Mouse (Mus musculus): ENCODE measurements around the gene Spo11. TPM values are rescaled to one million over a fixed set of nuclear protein-coding genes. Genes with fewer than 3 reads are reported as not detected.

Spo11 gene
- polyA plus RNA-seq, 1 experiment from 2014 or later: 0.47 TPM

DNA sequence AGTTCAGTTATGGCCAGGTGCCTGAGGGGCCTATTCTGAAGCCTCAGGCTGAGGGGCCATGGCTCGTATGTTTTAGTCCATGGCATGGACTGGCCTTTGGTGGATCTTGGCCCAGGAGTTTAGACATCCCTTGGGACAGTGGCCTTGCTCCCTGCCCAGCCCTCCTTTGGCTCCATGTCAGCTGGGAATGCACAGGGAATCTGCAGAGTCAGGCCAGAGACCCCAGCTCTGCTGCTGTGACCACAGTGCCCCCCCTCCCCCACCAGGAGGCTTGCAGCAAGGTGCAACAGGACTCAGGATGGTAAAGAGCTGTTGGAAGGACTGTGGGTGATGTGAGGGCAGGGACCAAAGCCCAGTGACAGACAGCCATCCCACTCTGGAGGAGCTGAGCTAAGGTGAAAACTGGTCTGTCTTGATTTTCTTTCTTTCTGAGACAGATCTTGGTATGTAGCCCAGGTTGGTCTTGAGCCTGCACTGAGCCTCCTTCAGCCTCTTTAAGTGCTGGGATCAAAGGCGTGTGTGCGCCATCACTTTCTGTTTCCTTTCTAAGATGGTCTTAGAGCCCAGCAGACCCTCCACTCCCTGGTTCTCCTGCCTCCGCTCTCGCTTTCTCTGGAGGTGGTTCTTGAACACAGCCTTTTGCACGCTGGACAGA, 49.8 kb downstream of the Spo11 start:
- H3K4me2 ChIP-seq (ENCODE audit: low read depth, low read length, severe bottlenecking): no peak overlapping the region
- H3K9me3 ChIP-seq (ENCODE audit: control insufficient read depth, low read length): no peaks in the 10 kb centered on the region
- WGBS: 92% methylated on average over 6 of the region's 6 CpGs
- no peak overlapping the region for H3K27ac ChIP-seq (ENCODE audit: low read depth, low read length)
- ATAC-seq (replicated peaks; ENCODE audit: low FRiP score) (no peak), DNase-seq (ENCODE audit: low spot score) (peak; percentile 51)
- H3K4me3 ChIP-seq (ENCODE audit: low read depth, low read length): no peak overlapping the region
- H3K4me1 ChIP-seq (replicated peaks; ENCODE audit: control insufficient read depth, insufficient read depth, low read length): peaks cover 18% of the 10 kb centered on the region
- H3K36me3 ChIP-seq (ENCODE audit: control insufficient read depth, insufficient read depth, low read length): peaks cover 9% of the 10 kb centered on the region; the same call in 1 of the 2 replicates
- H3K9ac ChIP-seq (ENCODE audit: low read length): no peak overlapping the region
- H3K27me3 ChIP-seq (ENCODE audit: control insufficient read depth, insufficient read depth, low read length): no peaks in the 10 kb centered on the region

DNA sequence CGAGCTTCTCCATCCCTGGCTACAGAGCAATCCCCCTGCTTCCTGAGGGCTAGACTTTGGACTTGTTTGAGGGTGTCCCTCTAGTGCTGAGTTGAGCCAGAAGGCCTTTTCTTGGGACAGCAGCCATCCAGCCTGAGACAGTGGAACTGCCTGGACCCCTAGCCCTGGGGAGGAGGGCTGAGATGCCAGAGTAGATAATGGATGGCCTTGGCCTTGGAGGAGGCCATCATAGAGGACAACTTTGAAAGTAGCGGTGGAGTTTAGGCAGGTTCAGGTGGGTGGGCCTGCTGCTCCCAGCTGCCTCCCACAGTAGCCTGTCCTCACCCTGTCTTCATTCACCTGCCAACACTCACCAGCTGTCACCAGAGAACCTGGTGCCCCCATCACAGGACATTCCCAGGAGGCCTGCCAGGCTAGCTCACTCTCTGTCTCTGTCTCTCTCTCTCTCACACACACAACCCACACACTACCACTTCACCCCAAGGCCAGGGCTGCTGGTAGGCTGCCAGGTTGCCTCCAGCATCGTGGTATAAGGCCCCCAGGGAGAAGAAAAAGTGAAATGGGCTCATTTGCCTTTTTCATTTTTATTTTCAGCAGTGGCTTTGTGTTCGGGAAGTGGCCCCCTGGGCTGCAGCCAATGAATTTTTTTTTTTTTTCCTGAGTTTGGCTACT, 50.5 kb downstream of the Spo11 start:
- no peak for DNase-seq (ENCODE audit: low spot score)
- Histone ChIP-seq H3K4me3 (ENCODE audit: low read depth, low read length) (no peak overlapping the region), H3K27me3 (ENCODE audit: control insufficient read depth, insufficient read depth, low read length) (no peaks in the 10 kb centered on the region), H3K36me3 (ENCODE audit: control insufficient read depth, insufficient read depth, low read length) (peaks cover 9% of the 10 kb centered on the region; the same call in 1 of the 2 replicates), H3K27ac (ENCODE audit: low read depth, low read length) (no peak overlapping the region), H3K9ac (ENCODE audit: low read length) (no peak overlapping the region), H3K9me3 (ENCODE audit: control insufficient read depth, low read length) (no peaks in the 10 kb centered on the region), H3K4me2 (ENCODE audit: low read depth, low read length, severe bottlenecking) (no peak overlapping the region), H3K4me1 (replicated peaks; ENCODE audit: control insufficient read depth, insufficient read depth, low read length) (peaks cover 17% of the 10 kb centered on the region)
- WGBS: 82% methylated on average over 4 of the region's 4 CpGs
- no peak for ATAC-seq (replicated peaks; ENCODE audit: low FRiP score)

- Histone ChIP-seq H3K9me3 (ENCODE audit: control insufficient read depth, low read length) (no peaks in the 10 kb centered on the region), H3K4me2 (ENCODE audit: low read depth, low read length, severe bottlenecking) (no peak overlapping the region), H3K4me3 (ENCODE audit: low read depth, low read length) (no peak overlapping the region), H3K36me3 (ENCODE audit: control insufficient read depth, insufficient read depth, low read length) (peaks cover 10% of the 10 kb centered on the region; the same call in 1 of the 2 replicates), H3K27ac (ENCODE audit: low read depth, low read length) (no peak overlapping the region), H3K4me1 (replicated peaks; ENCODE audit: control insufficient read depth, insufficient read depth, low read length) (peaks cover 11% of the 10 kb centered on the region), H3K27me3 (ENCODE audit: control insufficient read depth, insufficient read depth, low read length) (no peaks in the 10 kb centered on the region), H3K9ac (ENCODE audit: low read length) (no peak overlapping the region)
- DNase-seq (ENCODE audit: low spot score) (no peak), ATAC-seq (replicated peaks; ENCODE audit: low FRiP score) (no peak)
- WGBS: 93% methylated on average over 3 of the region's 3 CpGs
Measured at GRCm38 (mm10) chr2:173028508-173029031, 51.1 kb downstream of the Spo11 start.

DNA sequence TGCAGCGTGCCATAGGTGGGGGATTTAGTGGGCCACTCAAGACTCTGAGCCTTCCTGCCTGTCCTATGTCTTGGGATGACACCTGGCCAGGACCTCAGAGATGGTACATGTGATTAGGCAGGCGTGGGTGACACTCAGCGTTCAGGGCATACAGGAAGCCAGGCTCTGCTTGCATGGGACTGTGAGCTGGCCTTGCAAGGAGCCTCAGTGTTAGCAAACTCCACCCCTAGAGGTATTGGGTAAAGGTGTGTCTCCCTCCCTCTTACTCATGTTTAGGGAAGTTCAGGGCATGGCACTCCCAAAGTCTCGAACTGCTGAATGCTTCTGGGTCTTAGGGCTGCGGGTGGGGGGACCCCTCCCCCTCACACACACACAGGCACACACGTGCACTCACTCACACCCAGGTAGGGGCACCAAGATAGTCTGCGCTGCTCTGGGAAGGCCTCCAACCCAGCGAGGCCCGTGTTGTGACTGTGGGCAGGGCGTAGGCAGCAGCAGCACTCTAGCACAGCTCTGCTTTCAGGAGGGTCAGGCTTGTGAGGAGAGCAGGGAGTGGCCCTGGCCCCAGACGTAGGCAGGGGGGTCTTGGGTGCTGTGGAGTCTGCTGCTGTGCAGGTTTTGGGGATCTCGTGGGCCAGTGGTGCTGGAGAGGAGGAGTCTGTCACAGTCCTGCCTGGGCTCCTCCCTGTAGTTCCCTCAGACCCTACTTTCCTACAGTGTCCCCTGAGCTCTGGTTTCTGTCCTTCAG, 53.3 kb downstream of the Spo11 start:
- peaks cover 15% of the 10 kb centered on the region; the same call in 1 of the 2 replicates for H3K36me3 ChIP-seq (ENCODE audit: control insufficient read depth, insufficient read depth, low read length)
- H3K4me3 ChIP-seq (ENCODE audit: low read depth, low read length): no peak overlapping the region
- ATAC-seq (replicated peaks; ENCODE audit: low FRiP score): no peak
- H3K4me1 ChIP-seq (replicated peaks; ENCODE audit: control insufficient read depth, insufficient read depth, low read length): no peaks in the 10 kb centered on the region
- no peaks in the 10 kb centered on the region for H3K27me3 ChIP-seq (ENCODE audit: control insufficient read depth, insufficient read depth, low read length)
- H3K4me2 ChIP-seq (ENCODE audit: low read depth, low read length, severe bottlenecking): no peak overlapping the region
- DNase-seq (ENCODE audit: low spot score): no peak
- no peak overlapping the region for H3K9ac ChIP-seq (ENCODE audit: low read length)
- WGBS: 81% methylated on average over 12 of the region's 12 CpGs
- H3K27ac ChIP-seq (ENCODE audit: low read depth, low read length): no peak overlapping the region
- H3K9me3 ChIP-seq (ENCODE audit: control insufficient read depth, low read length): no peaks in the 10 kb centered on the region

DNA sequence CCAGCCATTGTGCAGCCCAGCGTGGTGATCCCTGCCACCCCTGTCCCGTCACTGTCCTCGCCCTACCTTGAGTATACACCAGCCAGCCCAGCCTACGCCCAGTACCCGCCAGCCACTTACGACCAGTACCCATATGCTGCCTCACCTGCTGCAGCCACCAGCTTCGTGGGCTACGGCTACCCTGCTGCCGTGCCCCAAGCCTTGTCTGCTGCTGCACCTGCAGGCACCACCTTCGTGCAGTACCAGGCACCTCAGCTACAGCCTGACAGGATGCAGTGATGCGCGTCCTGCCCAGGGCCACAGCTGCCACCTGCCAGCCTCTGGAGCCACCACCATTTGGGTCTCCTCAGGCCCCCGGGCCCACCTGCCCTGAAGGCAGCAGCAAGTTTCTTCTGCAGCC, 56.0 kb downstream of the Spo11 start:
- WGBS: 97% methylated on average over 13 of the region's 13 CpGs
- Histone ChIP-seq H3K4me3 (ENCODE audit: low read depth, low read length) (no peak overlapping the region), H3K9me3 (ENCODE audit: control insufficient read depth, low read length) (no peaks in the 10 kb centered on the region), H3K36me3 (ENCODE audit: control insufficient read depth, insufficient read depth, low read length) (peaks cover 13% of the 10 kb centered on the region; the same call in 1 of the 2 replicates), H3K9ac (ENCODE audit: low read length) (no peak overlapping the region), H3K4me1 (replicated peaks; ENCODE audit: control insufficient read depth, insufficient read depth, low read length) (no peaks in the 10 kb centered on the region), H3K27me3 (ENCODE audit: control insufficient read depth, insufficient read depth, low read length) (no peaks in the 10 kb centered on the region), H3K4me2 (ENCODE audit: low read depth, low read length, severe bottlenecking) (no peak overlapping the region), H3K27ac (ENCODE audit: low read depth, low read length) (no peak overlapping the region)
- no peak for DNase-seq (ENCODE audit: low spot score)
- no peak for ATAC-seq (replicated peaks; ENCODE audit: low FRiP score)

DNA sequence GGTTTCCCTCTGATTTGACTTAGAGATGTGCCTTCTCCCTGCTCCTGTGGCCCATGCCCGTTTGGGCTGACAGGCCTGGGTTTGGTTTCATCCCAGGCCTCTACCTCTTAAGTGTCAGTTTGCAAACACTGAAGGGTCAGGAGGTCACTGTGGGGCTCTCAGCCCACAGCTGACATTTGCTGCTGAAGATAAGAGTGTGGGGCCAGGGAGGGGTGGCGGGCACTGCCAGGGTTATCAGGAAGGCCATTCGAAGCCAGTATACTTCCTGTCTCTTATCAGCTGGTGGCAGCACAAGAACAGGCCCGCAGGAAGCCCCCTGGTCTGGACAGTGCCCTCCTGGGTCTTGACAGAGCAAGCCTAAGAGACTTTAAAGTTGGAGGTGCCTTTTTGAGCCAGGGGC, 57.5 kb downstream of the Spo11 start:
- H3K9me3 ChIP-seq (ENCODE audit: control insufficient read depth, low read length): no peaks in the 10 kb centered on the region
- H3K27ac ChIP-seq (ENCODE audit: low read depth, low read length): no peak overlapping the region
- WGBS: 83% methylated on average over 4 of the region's 4 CpGs
- H3K4me1 ChIP-seq (replicated peaks; ENCODE audit: control insufficient read depth, insufficient read depth, low read length): no peaks in the 10 kb centered on the region
- no peak overlapping the region for H3K9ac ChIP-seq (ENCODE audit: low read length)
- no peak for ATAC-seq (replicated peaks; ENCODE audit: low FRiP score)
- peaks cover 13% of the 10 kb centered on the region; the same call in 1 of the 2 replicates for H3K36me3 ChIP-seq (ENCODE audit: control insufficient read depth, insufficient read depth, low read length)
- no peaks in the 10 kb centered on the region for H3K27me3 ChIP-seq (ENCODE audit: control insufficient read depth, insufficient read depth, low read length)
- H3K4me3 ChIP-seq (ENCODE audit: low read depth, low read length): no peak overlapping the region
- DNase-seq (ENCODE audit: low spot score): no peak
- no peak overlapping the region for H3K4me2 ChIP-seq (ENCODE audit: low read depth, low read length, severe bottlenecking)

GRCm38 (mm10) chr2:173035653-173036052, 58.2 kb downstream of the Spo11 start:
- Histone ChIP-seq H3K4me3 (ENCODE audit: low read depth, low read length) (no peak overlapping the region), H3K9me3 (ENCODE audit: control insufficient read depth, low read length) (no peaks in the 10 kb centered on the region), H3K9ac (ENCODE audit: low read length) (no peak overlapping the region), H3K27me3 (ENCODE audit: control insufficient read depth, insufficient read depth, low read length) (no peaks in the 10 kb centered on the region), H3K36me3 (ENCODE audit: control insufficient read depth, insufficient read depth, low read length) (peaks cover 9% of the 10 kb centered on the region; the same call in 1 of the 2 replicates), H3K4me2 (ENCODE audit: low read depth, low read length, severe bottlenecking) (no peak overlapping the region), H3K4me1 (replicated peaks; ENCODE audit: control insufficient read depth, insufficient read depth, low read length) (no peaks in the 10 kb centered on the region), H3K27ac (ENCODE audit: low read depth, low read length) (no peak overlapping the region)
- ATAC-seq (replicated peaks; ENCODE audit: low FRiP score): no peak
- 95% methylated on average over 5 of the region's 5 CpGs for WGBS
- DNase-seq (ENCODE audit: low spot score): no peak

DNA sequence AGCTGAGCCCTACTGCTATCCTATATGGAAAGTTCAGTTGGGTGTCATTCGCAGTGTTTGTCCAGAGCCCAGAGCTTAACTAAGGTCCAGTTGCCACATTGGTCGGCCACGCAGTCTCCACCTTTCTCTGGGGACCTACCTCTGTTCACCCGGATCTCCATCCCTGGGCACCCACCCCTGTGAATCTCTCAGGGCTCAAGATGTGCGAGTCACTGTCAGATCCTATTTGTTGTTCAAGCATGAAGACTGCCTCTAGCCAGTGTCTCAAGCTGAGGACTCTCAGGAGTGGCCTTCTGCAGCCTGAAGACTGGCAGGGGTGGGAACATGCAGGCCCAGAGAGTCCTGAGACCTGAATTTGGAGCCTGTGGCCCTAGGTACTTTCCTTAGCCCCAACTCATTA, 58.6 kb downstream of the Spo11 start:
- no peak for DNase-seq (ENCODE audit: low spot score)
- Histone ChIP-seq H3K36me3 (ENCODE audit: control insufficient read depth, insufficient read depth, low read length) (peaks cover 9% of the 10 kb centered on the region; the same call in 1 of the 2 replicates), H3K4me1 (replicated peaks; ENCODE audit: control insufficient read depth, insufficient read depth, low read length) (no peaks in the 10 kb centered on the region), H3K4me2 (ENCODE audit: low read depth, low read length, severe bottlenecking) (no peak overlapping the region), H3K27ac (ENCODE audit: low read depth, low read length) (no peak overlapping the region), H3K27me3 (ENCODE audit: control insufficient read depth, insufficient read depth, low read length) (no peaks in the 10 kb centered on the region), H3K9me3 (ENCODE audit: control insufficient read depth, low read length) (no peaks in the 10 kb centered on the region), H3K4me3 (ENCODE audit: low read depth, low read length) (no peak overlapping the region), H3K9ac (ENCODE audit: low read length) (no peak overlapping the region)
- no peak for ATAC-seq (replicated peaks; ENCODE audit: low FRiP score)
- WGBS: 92% methylated on average over 5 of the region's 5 CpGs

All from forebrain, embryonic 11.5 days (tissue).